Mouse (Mus musculus): ENCODE results near the gene Gm28490. TPM values are rescaled to one million over a fixed set of nuclear protein-coding genes. Genes with fewer than 3 reads are reported as not detected.
"Not testable (repeated sequence)": the region's sequence is repeated elsewhere in the genome, so short reads cannot be mapped to it uniquely, and the experiment has no call there.

Gm28490 gene
- polyA plus RNA-seq (2014; fragmentation: Nextera tagmentation; extraction: Ambion mirVana): not detected in 2 replicates

DNA sequence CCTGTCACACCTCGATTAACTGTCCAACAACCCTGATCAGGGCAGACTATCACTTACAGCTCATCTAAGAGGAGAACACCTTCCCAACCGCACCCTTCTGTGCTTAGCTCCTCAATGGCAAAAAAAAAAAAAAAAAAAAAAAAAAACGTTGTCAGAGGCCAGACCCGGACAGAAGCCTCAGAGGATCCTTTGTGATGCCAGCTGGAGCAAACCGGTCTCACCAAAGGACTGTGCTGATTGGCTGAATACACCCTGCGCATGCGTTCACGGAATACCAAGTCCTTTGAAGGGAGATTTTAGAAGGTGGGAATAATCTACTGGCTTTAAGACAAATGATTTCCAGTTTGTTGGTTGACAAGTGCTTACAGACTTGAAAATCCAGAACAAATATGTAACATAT, at the start of gene Gm28490:
Gene Gm28490 (minus strand): TSS at position 101 of the 400 bp plus-strand sequence.
- not testable (repeated sequence) for H3K9ac ChIP-seq (ENCODE audit: low read depth, low read length); H3K9me3 ChIP-seq (ENCODE audit: control insufficient read depth, low read length); H3K27me3 ChIP-seq (replicated peaks; ENCODE audit: control insufficient read depth, insufficient read depth, low read length); ATAC-seq (replicated peaks; ENCODE audit: low FRiP score); H3K4me2 ChIP-seq; H3K4me1 ChIP-seq (replicated peaks; ENCODE audit: control insufficient read depth, insufficient read depth, low read length); DNase-seq (ENCODE audit: low spot score); H3K4me3 ChIP-seq (ENCODE audit: low read depth, low read length); H3K36me3 ChIP-seq (ENCODE audit: control insufficient read depth, insufficient read depth, low read length); H3K27ac ChIP-seq (ENCODE audit: low read depth, low read length)
- no CpG with 5 or more reads among the region's 8 CpGs for WGBS
